In genomic region chr13:30981666-30982065, GRCm38 (mm10) we compare ENCODE assay signal across 10 mouse cellular contexts. TPM values are rescaled to one million over a fixed set of nuclear protein-coding genes. Genes with fewer than 3 reads are reported as not detected.
A peak's percentile ranks its signal among the peaks of the same experiment; 100 is the strongest.
DNase-seq lines count a peak whose midpoint lies in the region; ATAC-seq and TF ChIP-seq lines count a peak whose summit lies in the region.
"Had no signal": no experiment of that assay in that cellular context is flagged by ENCODE, and none has a peak within 500 bp of the region (broad histone marks: within the 10 kb centered on the region; RNA-seq: fewer than 3 reads in every experiment).

No protein-coding gene starts in this region.

- ATAC-seq in heart, embryonic 11.5 days (replicated peaks; ENCODE audit: insufficient number of reproducible peaks, low FRiP score, low TSS enrichment): no peak
- ATAC-seq in activated CD4-positive, CD25-positive, alpha-beta regulatory T cell, adult 4 months: peak; percentile 82
- no peak for ATAC-seq in lung, embryonic 14.5 days (ENCODE audit: insufficient read depth)

- H3K9ac ChIP-seq in heart, embryonic 11.5 days (ENCODE audit: low read depth, low read length): no peak overlapping the region
- H3K9ac ChIP-seq in lung, embryonic 14.5 days: no peak overlapping the region
- H3K9ac ChIP-seq: neural tube, embryonic 13.5 days had no signal

- H3K36me3 ChIP-seq in heart, embryonic 11.5 days (ENCODE audit: control insufficient read depth, insufficient read depth, low read length): no peaks in the 10 kb centered on the region
- H3K36me3 ChIP-seq in lung, embryonic 14.5 days (ENCODE audit: insufficient read depth): no peaks in the 10 kb centered on the region
- H3K36me3 ChIP-seq: neural tube, embryonic 13.5 days had no signal

- DNase-seq in heart, adult 18-20 months: peak; percentile 57 to 69
- DNase-seq in A20 (ENCODE audit: low read depth, low spot score): peak; percentile 62
- DNase-seq in gastrocnemius, postnatal 10 days: peak; percentile 42
- DNase-seq in lung, embryonic 14.5 days: peak; percentile 73
- DNase-seq in thymus, postnatal 4 days: peak; percentile 73
- no peak for DNase-seq in urinary bladder, postnatal 4 days (ENCODE audit: low spot score in 2 of 2)

- 0 out of 2 replicates have a peak, but pooled peaks cover 3% of the 10 kb centered on the region for H3K4me1 ChIP-seq in heart, embryonic 11.5 days (ENCODE audit: control insufficient read depth, insufficient read depth, low read length)
- no peaks in the 10 kb centered on the region for H3K4me1 ChIP-seq in lung, embryonic 14.5 days (ENCODE audit: insufficient read depth)

- peak; percentile 68 for TF ChIP-seq CTCF in lung, embryonic 14.5 days (IDR thresholded peaks at IDR 0.05; ENCODE audit: low read depth)

- no peak overlapping the region for H3K27ac ChIP-seq in heart, embryonic 11.5 days (ENCODE audit: low read depth, low read length)
- H3K27ac ChIP-seq in lung, embryonic 14.5 days (ENCODE audit: low read depth): no peak overlapping the region
- H3K27ac ChIP-seq: neural tube, embryonic 13.5 days had no signal

- no peaks in the 10 kb centered on the region for H3K27me3 ChIP-seq in heart, embryonic 11.5 days (ENCODE audit: control insufficient read depth, insufficient read depth, low read length)
- no peaks in the 10 kb centered on the region for H3K27me3 ChIP-seq in lung, embryonic 14.5 days (ENCODE audit: insufficient read depth, low read length)

- H3K4me2 ChIP-seq in heart, embryonic 11.5 days: no peak overlapping the region
- no peak overlapping the region for H3K4me2 ChIP-seq in lung, embryonic 14.5 days
- H3K4me2 ChIP-seq: neural tube, embryonic 13.5 days had no signal

- H3K9me3 ChIP-seq in heart, embryonic 11.5 days (replicated peaks; ENCODE audit: control insufficient read depth, low read length): no peaks in the 10 kb centered on the region
- no peaks in the 10 kb centered on the region for H3K9me3 ChIP-seq in lung, embryonic 14.5 days (ENCODE audit: low read depth, low read length)
- H3K9me3 ChIP-seq: neural tube, embryonic 13.5 days had no signal

- no peak overlapping the region for H3K4me3 ChIP-seq in heart, embryonic 11.5 days (ENCODE audit: low read depth, low read length)
- no peak overlapping the region for H3K4me3 ChIP-seq in lung, embryonic 14.5 days (ENCODE audit: low read depth, low read length)
- H3K4me3 ChIP-seq: neural tube, embryonic 13.5 days had no signal

- 67% methylated on average over 1 of the region's 1 CpGs for WGBS in heart, embryonic 11.5 days (ENCODE audit: insufficient replicate concordance)
- WGBS in lung, embryonic 14.5 days: 70% methylated on average over 1 of the region's 1 CpGs

RNA-seq across cellular contexts. Expression of gene Gm5447, which starts 7.7 kb away (rescaled TPM):
- not detected for total RNA-seq in heart, adult 18-20 months (2021)
- polyA plus RNA-seq in heart, embryonic 11.5 days (2014; fragmentation: Nextera tagmentation; extraction: Ambion mirVana): not detected in 2 replicates
- polyA plus RNA-seq in activated CD4-positive, CD25-positive, alpha-beta regulatory T cell, adult 4 months (2017; shearing (Covaris generic)): under 1 TPM in 1 of 2 experiments, not detected in 1; 0.19 TPM
- not detected for total RNA-seq in gastrocnemius, postnatal 10 days (2021)
- polyA plus RNA-seq in lung, embryonic 14.5 days (2014; fragmentation: Nextera tagmentation; extraction: Ambion mirVana): 0.14 TPM in 1 of 2 replicates, not detected in the other
- total RNA-seq: layer of hippocampus, adult 18-20 months had no signal
- polyA plus RNA-seq: neural tube, embryonic 13.5 days had no signal

RNA-seq across cellular contexts. Expression of gene Exoc2, which starts 7.8 kb away (rescaled TPM):
- total RNA-seq in heart, adult 18-20 months (2021): 10 to 100 TPM; 15.3 to 17.5 TPM
- polyA plus RNA-seq in heart, embryonic 11.5 days (2014; fragmentation: Nextera tagmentation; extraction: Ambion mirVana): 25.8 and 27.0 TPM in 2 replicates
- polyA plus RNA-seq in activated CD4-positive, CD25-positive, alpha-beta regulatory T cell, adult 4 months (2017; shearing (Covaris generic)): 10 to 100 TPM; 71.5 to 76.1 TPM
- 10 to 100 TPM; 13.9 to 15.9 TPM for total RNA-seq in gastrocnemius, postnatal 10 days (2021)
- 43.6 and 47.0 TPM in 2 replicates for polyA plus RNA-seq in lung, embryonic 14.5 days (2014; fragmentation: Nextera tagmentation; extraction: Ambion mirVana)

RNA-seq across cellular contexts. Expression of gene Hus1b, which starts 34.1 kb away (rescaled TPM):
- under 1 TPM; 0.22 to 0.23 TPM for total RNA-seq in heart, adult 18-20 months (2021)
- polyA plus RNA-seq in heart, embryonic 11.5 days (2014; fragmentation: Nextera tagmentation; extraction: Ambion mirVana): not detected in 2 replicates
- polyA plus RNA-seq in activated CD4-positive, CD25-positive, alpha-beta regulatory T cell, adult 4 months (2017; shearing (Covaris generic)): not detected
- under 1 TPM in 1 of 2 experiments, not detected in 1; 0.26 TPM for total RNA-seq in gastrocnemius, postnatal 10 days (2021)
- polyA plus RNA-seq in lung, embryonic 14.5 days (2014; fragmentation: Nextera tagmentation; extraction: Ambion mirVana): 0.20 TPM in 1 of 2 replicates, not detected in the other
- polyA plus RNA-seq: neural tube, embryonic 13.5 days had no signal

Comparison
In these comparisons a context has a peak if more than half of its experiments do, and no peak if none do; other contexts are left out.
1. DNase-seq: peak in heart, adult 18-20 months (2 of 2), A20 (single experiment), gastrocnemius, postnatal 10 days (single experiment), lung, embryonic 14.5 days (single experiment) and thymus, postnatal 4 days (single experiment); none in urinary bladder, postnatal 4 days (0 of 2).